Mouse (Mus musculus) C2C12 (cell line): ENCODE data around the gene Cttnbp2nl.

ENCODE experiments used
- CEBPB ChIP-seq: IDR thresholded peaks from one replicate; pipeline ENCODE4 v1.6.1; 2011; ENCODE audit warnings: low read depth, mild to moderate bottlenecking, control low read depth, moderate library complexity
- CTCF ChIP-seq: IDR thresholded peaks from one replicate; pipeline ENCODE4 v1.5.1; 2011; ENCODE audit not compliant: control insufficient read depth, insufficient read depth, insufficient read length
- MAX ChIP-seq: IDR thresholded peaks from one replicate; pipeline ENCODE4 v1.6.1; 2011; ENCODE audit warnings: mild to moderate bottlenecking, control low read depth
- MYOG ChIP-seq: IDR thresholded peaks from one replicate; pipeline ENCODE4 v1.6.1; 2011; ENCODE audit not compliant: control insufficient read depth, insufficient read length; ENCODE audit errors: extremely low read depth
- USF1 ChIP-seq: IDR thresholded peaks from one replicate; pipeline ENCODE4 v1.6.1; 2011; ENCODE audit warnings: low read depth, mild to moderate bottlenecking, control low read depth, moderate library complexity

GRCm38 (mm10) chr3:104954137-104954536, 98.8 kb downstream of the Cttnbp2nl start:
- TF ChIP-seq CTCF: no peak
- no peak for TF ChIP-seq USF1
- TF ChIP-seq MYOG: no peak
- no peak for TF ChIP-seq CEBPB
- no peak for TF ChIP-seq MAX
